Mouse (Mus musculus): Measurements from ENCODE around the gene Scarf1. TPM values are rescaled to one million over a fixed set of nuclear protein-coding genes. Genes with fewer than 3 reads are reported as not detected.

The Scarf1 gene
- total RNA-seq, 4 experiments from 2014 or later, result 6.0 to 9.4 (median 7.2) TPM

DNA sequence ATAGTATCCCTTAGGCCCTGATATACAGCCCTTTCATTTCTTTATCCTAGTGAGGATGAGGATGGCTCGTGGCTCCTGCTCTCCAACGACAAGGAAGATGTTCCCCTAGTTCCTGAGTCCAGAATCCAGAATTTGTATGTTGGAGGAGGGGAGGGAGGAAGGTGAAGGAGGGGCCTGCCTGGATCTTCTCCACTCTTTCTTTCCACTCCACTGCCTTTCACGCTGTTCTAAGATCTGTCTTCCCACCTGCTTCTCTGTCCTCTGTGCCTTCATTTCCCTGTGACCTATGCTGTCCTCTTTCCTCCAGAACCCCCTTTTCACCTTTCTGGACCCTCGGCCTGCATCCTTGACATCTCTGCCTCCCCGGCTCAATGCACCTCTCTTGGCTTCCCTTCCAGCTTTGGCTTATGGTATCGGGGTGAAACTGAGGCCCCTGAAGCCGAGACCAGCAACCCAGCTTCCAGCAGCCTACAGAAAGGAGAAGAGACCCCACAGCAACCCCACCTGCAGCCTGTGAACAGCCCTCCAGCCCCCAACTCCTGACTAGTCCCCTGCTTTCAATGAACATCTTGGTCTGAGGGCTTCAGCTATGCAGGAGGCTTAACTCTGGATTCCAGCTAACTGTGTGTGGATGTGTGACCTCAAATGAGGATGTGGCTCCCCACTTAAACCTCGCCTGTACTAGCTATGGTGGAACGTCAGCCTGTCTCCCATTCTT, 880 bp upstream of the Scarf1 start:
- DNase-seq, result no peak

DNA sequence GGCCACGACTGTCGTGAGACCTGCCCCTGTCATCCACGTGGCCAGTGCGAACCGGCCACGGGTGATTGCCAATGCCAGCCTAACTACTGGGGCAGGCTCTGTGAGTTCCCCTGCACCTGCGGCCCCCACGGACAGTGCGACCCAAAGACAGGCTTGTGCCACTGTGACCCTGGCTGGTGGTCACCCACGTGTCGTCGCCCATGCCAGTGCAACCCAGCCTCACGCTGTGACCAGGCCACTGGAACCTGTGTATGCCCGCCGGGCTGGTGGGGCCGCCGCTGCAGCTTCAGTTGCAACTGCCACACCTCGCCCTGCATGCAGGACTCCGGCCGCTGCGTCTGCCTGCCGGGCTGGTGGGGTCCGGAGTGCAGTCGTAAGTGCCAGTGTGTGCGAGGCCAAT, 1.8 kb downstream of the Scarf1 start:
- DNase-seq, result no peak

DNA sequence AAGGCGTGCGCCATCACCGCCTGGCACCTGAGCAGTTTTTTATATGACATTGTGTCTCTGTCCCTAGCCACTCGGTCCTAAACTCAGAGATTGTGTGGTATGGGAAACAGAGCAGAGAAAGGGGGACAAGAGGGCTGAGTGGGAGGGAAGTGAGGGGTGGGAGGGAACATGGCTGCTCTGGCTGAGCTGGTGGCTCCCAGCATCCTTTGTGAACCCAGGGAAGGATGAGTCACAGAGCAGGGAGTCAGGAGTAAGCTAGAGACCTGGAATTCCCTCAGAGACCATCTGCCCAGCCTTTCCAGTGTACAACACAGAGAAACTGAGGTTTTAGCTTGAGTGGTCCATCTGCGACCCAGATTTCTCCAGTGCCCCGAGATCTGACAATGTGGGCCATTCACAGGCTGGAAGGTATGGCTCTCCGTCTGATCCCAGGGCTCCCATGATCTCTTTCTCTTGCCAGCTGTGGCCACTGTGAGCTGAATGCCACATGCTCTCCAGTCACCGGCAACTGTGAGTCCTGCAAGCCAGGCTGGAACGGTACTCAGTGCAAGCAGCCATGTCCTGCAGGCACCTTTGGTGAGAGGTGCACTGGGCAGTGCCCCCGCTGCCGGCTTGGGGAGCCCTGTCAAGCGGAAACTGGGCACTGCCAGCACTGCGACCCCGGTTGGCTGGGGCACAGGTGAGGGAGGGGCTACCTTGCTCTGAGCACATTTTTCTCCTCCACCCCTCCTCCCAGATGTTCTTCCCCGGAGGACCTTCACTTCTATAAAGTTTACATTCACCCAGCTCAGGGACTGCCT, 6.7 kb downstream of the Scarf1 start:
- no peak for DNase-seq

DNA sequence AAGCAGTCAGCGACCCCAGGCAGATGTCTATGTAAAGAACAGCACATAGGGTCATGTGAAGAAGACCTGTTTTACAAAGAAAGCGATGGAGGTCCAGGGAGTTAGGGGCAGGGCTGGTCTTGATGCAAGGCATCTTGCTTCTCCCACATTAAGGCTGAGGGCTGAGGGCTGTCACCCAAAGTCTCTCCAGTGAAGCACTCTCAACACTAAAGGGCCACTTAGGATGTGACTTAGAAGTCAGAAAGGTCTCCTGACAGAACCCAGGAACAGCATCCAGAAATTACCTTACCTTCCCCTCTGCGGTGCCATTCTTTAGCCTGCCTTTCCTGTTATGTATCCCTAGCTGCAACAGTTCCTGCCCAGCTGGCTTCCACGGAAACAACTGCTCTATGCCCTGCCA, 8.3 kb downstream of the Scarf1 start:
- DNase-seq, result no peak

DNA sequence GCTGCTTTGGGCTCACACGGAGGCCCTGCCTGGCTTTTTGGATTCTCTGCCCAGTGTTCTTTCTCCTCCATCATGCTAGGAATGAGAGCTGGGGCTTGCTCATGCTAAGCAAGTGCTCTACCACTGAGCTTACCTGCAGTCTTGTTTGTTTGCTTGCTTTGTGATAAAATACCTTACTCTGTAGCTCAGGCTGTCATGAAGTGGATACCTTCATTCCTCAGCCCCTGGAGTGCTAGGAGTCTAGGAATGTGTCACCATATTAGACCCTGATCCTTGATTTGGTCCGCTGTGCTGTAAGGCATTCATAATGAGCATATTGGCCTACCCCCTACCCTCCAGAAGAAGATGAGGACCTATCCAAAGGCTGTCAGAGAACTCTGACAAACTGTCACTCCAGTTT, 9.5 kb downstream of the Scarf1 start:
- DNase-seq, result no peak

DNA sequence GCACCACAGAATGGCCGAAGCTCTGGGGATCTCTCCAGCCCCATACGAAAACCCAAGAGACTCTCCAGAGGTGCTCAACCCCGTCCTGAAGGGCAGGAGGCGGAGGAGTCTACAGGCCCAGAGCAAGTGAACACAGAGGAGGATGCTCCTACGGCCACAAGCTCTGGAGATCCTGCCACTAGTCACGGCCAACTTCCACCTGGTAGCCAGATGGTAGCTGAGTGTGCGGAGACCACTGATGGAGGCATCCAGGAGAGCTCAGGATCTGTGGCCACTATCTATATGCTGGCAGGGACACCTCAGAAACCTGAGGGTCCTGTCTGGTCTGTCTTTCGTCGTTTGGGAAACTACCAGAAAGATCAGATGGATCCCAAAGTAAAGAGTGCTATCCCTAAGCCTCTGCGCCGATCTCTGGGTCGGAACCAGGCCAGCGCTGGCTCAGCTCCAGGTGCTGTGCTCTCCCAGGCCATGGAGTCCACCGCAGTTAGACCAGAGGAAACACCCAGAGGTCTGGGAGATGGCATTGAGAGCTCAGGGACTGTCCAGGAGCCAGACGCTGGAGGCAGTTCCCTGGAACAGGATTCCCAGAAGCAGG, 12.3 kb downstream of the Scarf1 start:
- DNase-seq, result no peak

DNA sequence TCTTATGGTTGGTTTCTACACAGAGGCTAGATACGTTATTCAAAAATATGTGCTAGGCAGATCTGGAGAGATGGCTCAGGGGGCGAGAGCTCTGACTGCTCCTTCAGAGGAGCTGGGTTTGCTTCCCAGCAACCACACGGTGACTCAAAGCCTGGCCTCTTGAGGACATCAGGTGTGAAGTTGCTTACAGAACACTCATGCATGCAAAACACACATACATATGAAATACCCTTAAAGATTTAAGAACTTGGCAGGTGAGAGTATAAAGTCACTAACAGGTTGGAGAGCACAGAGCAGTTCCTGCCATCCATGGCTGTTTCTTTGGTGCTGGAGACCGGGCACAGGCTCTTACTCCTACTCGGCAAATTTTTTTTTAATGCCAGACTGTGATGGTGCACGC, 13.6 kb downstream of the Scarf1 start:
- no peak for DNase-seq

DNA sequence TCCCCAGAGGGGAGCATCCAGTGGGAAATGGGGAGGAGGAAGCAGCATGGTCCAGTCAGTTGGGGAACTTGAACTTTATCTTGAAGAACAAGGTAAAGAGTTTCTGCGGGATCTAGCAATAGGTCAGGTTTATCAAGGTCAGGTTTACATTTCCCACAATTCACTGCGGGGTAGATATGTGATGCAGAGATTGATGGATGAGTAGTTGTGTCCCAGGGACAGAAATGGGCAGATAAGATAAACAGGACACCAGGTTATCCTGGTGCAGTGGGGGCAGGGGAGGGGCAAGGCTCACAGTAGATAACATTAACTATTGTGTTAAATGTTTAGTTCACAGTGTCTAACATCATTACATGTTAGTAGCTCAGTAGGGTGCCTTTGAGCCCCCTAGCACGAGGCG, 16.4 kb downstream of the Scarf1 start:
- no peak for DNase-seq

DNA sequence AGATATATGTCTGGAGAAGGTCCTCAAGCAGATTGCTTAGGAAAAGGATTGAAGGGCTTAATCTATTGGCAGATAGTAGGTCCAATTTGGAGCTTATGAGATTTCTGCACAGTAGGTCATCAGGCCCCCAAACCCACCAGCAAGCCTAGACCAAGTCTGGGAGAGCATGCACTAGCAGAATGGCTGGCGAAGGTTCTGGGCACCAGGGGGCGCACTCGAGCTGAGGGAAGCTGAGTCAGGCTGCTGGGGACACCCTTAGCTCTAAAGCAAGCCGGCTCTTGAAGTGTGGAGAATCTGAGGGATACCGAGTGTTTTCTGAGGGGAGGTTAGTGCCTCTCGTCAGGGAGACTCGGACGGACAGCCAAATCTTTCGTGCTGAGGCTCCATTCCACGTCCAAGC, 17.0 kb downstream of the Scarf1 start:
- peak; percentile 86 for DNase-seq

DNA sequence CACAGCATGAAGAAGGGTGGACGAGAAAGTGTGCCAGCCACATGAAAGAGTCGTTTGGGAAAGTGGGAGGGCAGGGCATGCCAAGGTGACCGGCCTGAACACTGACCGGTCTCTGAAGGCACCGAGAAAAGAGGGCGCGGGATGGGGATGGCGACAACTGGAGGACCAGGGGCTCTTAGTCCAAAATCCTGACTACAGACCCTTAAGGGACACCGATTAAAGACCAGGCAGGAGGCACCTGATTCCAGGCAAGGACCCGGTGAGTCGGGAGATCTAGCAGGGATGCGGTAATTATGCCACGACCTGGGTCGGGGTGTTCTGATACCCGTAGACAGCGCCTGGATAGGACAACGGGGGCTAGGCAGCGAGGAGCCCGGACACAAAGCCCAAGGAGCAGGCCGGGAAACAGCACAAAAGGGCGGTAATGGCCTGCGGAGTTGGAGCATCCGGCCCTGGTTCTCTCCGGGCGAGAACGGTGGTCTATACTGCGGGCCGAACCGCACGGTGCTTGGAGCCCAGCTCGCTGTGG, 17.6 kb downstream of the Scarf1 start:
- DNase-seq, result peak; percentile 39

DNA sequence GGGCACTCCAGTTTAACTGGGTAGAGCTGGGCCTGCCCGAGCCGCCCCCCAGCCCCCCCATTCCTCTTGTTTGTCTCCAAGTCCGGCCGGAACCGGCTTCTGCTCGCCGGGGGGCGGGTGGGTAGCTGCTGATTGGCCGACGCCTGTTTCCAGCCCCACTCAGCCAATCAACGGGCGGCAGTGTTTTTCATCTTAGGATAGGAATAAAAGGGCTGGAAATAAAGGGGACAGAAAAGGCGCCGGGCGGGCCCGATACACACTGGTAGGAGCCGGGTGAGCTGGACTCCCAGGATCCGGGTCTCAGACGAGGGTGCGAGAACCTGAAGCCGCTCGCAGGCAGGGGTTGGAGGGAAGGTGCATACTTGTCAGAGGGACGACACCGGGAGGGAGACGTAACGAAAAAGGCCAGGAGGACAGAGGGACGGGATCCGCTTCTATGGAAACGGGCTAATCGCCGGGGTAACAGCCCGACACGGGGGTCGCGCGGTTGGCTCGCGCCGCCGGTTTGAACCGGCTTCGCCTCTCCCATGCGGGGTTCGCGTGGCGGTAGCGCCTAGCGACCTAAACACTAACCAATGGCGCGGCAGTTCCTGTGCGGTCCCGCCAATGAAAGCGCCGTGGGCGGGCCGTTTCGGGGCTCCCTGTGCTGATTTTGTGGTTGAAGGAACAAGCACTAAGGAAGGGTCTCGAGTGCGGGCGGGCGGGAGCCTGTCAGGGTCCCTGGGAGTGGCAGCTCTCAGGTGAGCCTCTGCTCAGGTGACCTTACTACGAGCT, 18.3 kb downstream of the Scarf1 start, which contains the start of gene Slc43a2:
TSS of gene Slc43a2 (plus strand) at position 226 of the 774 bp plus-strand sequence.
- peak; percentile 92 for DNase-seq

DNA sequence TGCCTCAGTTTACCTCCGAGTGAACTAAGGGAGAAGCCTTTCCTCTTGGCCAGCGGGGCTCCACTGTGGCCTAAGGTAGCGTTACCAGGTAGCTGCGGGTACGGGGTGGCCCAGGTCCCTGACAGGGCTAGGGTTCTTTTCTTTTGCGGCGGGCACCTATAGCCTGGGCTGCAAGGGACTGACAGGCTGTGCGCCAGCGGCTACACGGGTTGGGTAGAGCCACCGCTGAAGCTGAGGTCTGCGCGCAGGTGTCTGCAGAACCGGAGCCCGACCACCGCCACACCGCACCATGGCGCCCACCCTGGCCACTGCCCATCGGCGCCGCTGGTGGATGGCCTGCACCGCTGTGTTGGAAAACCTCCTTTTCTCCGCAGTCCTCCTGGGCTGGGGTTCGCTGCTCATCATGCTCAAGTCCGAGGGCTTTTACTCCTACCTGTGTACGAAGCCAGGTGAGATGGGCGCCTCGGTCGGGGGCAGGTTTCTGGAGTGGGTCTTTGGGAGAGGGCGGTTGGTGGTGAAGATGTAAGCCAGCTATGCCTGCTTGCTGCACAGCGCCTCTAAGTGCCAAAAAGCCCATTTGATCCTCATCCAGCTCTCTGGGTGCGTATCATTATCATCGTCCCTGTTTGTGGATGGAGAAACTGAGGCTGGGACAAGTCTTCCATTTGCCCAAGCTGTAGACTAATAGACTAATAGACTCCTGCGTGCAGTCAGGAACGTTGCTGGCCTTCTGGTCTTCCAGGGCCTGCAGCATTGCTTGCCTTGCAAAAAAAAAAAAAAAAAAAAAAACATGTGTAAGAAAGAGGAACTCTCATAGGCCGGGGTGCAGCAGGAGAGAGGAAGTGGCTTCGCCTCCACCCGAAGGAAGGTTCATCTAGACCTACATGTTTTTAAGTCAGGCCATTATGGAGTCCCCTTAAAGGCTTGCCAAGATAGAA, 19.3 kb downstream of the Scarf1 start:
- DNase-seq, result no peak

DNA sequence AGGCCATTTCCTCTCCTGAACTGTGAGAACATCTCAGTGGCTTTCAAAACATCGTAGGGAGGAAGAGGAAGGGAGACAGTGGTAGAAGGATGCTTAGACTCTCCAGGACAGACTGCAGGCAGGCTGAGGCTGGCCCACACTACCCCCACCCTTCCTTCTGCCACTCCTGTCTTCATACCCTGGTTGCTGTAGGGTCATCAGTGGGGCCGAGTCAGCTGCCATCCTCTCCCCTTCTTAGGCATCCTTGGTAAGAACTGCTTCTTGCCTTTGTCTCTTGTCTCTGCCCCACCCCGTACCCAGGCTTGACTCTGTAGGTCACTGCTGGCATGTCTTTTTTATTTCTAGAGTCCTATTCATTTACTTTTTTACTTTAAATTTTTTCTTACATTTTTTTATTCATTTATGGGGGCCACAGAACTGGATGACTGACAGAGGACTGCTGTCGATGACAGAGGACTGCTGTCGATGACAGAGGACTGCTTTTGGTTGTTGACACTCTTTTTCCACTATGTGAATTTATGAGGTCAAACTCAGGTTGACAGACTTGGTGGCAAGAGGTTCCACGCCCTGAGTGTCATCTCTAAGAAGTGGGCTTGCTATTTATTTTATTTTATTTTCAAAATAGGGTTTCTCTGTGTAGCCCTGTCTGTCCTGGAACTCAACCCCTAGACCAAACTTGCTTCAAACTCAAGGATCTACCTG, 20.1 kb downstream of the Scarf1 start:
- no peak for DNase-seq

DNA sequence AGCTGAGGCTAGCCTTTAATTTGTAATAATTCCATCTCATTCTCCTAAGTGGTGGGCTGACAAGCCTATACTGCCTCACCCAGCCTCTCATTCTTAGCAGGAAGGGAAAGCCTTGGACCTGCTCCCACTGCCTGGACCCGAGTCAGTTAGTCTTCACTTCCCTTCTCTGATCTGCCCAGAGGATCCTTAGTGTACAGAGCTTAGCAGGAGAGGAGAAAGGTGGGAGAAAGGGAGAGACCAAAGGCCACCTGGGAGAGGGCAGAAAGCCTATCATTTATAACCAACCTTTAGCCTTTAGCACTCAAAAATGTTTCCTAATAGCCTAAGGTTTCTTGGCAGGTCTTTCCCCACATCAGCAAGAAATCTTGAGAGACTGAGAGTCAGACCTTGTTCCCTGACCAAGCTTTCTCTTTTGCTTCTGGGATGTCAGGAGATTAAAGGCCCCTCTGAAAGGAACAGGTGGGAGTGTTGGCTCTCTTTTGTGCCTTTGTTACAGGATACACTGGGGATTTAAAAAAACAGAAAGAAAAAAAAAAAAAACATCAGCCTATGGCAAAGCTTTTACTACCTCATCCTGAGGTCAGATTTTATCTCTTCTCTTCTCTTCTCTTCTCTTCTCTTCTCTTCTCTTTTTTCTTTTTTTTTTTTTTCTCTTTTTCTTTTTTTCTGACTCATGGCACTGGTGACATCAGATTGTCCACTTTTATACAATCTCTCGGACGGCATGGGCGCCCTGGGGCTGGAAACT, 21.1 kb downstream of the Scarf1 start:
- DNase-seq, result no peak

DNA sequence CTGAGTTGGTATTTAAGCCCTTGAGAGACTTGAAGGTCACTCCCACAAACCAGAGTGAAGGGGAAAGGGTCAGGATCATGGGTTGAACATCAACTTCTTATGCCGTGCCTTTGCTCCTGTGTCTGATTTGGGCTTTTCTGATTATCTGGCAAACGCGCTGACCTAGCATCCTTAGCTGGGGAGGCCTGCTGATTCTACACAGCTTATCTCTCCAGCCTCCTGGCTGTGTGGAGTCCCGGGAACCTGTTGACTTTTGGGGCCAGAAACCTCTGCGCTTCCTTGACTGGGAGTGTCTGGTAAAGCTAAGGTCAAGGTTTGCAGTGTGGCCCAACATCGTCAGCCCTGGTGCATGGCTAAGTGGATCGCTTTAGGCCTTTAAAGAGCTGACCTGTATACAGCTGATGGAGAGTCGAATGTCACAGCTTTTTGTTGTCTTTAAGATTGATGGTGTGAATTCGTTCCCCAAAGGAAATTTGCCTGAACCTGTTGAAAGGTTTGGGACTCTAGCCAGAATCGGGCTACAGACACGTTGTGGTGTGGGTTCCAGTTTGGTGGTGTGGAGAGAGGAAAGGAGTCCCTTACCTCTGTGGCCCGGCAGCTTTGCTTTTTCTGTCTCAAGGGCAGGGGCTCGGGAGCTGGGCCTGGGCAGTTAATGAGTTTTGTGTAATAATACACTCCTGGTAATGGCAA, 21.9 kb downstream of the Scarf1 start:
- DNase-seq, result no peak

DNA sequence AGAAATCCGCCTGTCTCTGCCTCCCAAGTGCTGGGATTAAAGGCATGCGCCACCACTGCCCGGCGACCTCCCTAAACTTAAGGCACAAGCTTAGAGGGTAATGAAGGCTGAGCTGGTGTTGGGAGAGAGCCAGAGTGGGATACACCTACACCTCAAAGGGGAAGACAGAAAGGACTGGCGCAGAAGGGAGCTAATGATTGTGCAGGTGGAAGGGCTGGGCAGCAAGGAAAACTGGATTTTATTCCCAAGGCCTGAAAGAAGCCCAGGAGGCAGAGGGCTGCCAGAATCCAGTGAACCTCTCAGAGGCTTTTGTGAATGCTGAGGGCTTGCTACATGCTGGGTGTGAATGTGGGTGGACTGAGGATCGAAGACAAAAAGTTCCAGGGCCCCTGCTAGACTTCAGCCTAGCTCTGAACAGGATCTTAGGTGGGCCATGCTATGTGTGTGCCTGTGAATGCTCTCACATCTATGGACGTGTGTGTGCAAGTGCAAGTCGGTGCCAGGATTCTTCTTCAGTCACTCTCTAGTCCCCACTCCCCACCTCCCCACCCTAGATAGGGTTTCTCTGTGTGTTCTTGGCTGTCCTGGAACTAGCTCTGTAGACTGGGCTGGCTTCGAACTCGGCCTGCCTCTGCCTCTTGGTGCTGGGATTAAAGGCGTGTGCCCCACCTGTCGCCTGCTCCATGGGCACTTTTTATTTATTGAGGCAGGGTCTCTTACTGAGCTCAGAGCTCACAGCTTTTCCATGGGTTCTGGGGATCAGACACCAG, 23.1 kb downstream of the Scarf1 start:
- DNase-seq, result no peak

DNA sequence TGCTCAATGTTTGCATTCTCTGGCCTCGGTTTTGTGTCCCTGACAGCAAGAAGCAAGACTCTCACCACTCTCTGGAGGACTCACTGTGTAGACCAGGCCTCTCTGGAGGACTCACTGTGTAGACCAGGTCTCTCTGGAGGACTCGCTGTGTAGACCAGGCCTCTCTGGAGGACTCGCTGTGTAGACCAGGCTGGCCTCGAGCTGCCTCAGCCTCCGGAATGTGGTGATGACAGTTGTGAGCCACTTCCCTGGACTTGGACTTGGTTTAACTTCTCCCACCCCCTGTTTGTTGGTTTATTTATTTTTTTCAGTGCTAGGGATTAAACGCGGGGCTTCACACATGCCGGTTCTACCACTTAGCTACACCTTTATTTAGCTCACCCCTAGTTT, 23.7 kb downstream of the Scarf1 start:
- no peak for DNase-seq

DNA sequence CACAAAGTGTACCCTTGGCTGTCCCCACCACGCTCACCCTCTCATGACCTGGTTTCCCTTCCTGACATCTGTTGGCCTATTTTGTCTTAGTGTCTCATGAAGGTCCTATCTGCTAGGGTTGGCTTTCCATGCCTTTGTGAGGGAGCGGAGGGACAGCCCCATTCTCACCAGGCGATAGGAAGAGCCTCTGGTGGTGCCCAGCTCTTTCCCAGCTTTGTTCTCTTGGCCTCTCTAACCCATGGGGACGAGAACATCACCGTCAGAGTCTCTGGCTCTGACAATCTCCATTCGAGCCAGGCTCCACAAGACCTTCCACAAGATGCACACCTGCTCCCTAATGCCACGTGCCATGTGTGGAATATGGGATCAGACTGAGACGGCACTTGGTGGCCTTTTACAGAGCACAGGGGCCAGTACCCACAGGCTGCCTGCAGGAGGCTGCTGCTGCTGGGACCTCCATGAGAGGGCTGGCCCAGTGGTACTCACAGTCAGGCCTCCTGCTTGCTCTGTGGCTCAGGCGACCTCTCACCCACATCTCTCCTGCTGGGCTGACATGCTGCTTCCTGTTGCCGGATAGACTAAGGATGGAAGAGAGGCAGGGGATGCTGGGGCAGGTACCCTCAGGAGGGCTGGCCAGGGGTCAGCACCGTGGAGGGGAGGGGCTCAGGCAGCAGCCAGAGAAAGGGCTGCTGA, 24.3 kb downstream of the Scarf1 start:
- no peak for DNase-seq

All from adrenal gland, adult 8-10 months (tissue).